Mouse (Mus musculus) bone marrow macrophage, adult 2 months (primary cell): ENCODE results near the gene Ralgps1. TPM values are rescaled to one million over a fixed set of nuclear protein-coding genes. Genes with fewer than 3 reads are reported as not detected.

Experiments
- H3K27ac ChIP-seq: 2 replicates; pipeline ENCODE4 v1.5.1; 2012; ENCODE audit warnings: low read depth, low read length; ENCODE audit not compliant: insufficient read depth
- H3K4me1 ChIP-seq: 2 replicates; pipeline ENCODE4 v1.6.1; 2012; ENCODE audit warnings: low read length; ENCODE audit not compliant: control insufficient read depth, insufficient read depth
- H3K4me3 ChIP-seq: 2 replicates; pipeline ENCODE4 v1.5.1; 2012; ENCODE audit warnings: mild to moderate bottlenecking, low read length, moderate library complexity; ENCODE audit not compliant: insufficient read depth
- CTCF ChIP-seq: IDR thresholded peaks from 2 replicates; pipeline ENCODE4 v1.5.1; 2012; ENCODE audit warnings: low read depth, mild to moderate bottlenecking, low read length, moderate library complexity
- POLR2A ChIP-seq: IDR thresholded peaks from 2 replicates; pipeline ENCODE4 v1.6.1; 2012; ENCODE audit warnings: mild to moderate bottlenecking, low read depth, low read length, borderline replicate concordance
- polyA plus RNA-seq: library from polyadenylated mRNA; stranded (reverse); fragments of >200 nt; gene quantifications from 2 replicates; pipeline ENCODE4 v1.2.4, GENCODE M21; 2012; ENCODE audit not compliant: missing spikeins, insufficient read depth, insufficient read length

Ralgps1 gene
- polyA plus RNA-seq, 1 experiment, result 7.6 TPM

- TF ChIP-seq POLR2A (no peak), CTCF (no peak)
- H3K4me1 ChIP-seq, result peaks cover 26% of the 10 kb centered on the region
- no peak overlapping the region for H3K27ac ChIP-seq
- H3K4me3 ChIP-seq, result no peak overlapping the region
Observed at GRCm38 (mm10) chr2:33173126-33173525, 198.2 kb downstream of the Ralgps1 start.

- Histone ChIP-seq H3K27ac (no peak overlapping the region), H3K4me1 (peaks cover 15% of the 10 kb centered on the region), H3K4me3 (no peak overlapping the region)
- TF ChIP-seq POLR2A (no peak), CTCF (no peak)
Observed at GRCm38 (mm10) chr2:33170777-33171565, 200.3 kb downstream of the Ralgps1 start.

- TF ChIP-seq POLR2A, result no peak
- peaks cover 12% of the 10 kb centered on the region for H3K4me1 ChIP-seq
- no peak overlapping the region for H3K4me3 ChIP-seq
- no peak overlapping the region for H3K27ac ChIP-seq
Observed at GRCm38 (mm10) chr2:33169445-33169844, 201.8 kb downstream of the Ralgps1 start.

- Histone ChIP-seq H3K4me1 (peaks cover 4% of the 10 kb centered on the region), H3K27ac (no peak overlapping the region), H3K4me3 (no peak overlapping the region)
- no peak for TF ChIP-seq POLR2A
- TF ChIP-seq CTCF, result no peak
Observed at GRCm38 (mm10) chr2:33167060-33167459, 204.2 kb downstream of the Ralgps1 start.

- no peak overlapping the region for H3K27ac ChIP-seq
- TF ChIP-seq CTCF, result no peak
- TF ChIP-seq POLR2A, result no peak
- peaks cover 4% of the 10 kb centered on the region for H3K4me1 ChIP-seq
- no peak overlapping the region for H3K4me3 ChIP-seq
Observed at GRCm38 (mm10) chr2:33165710-33166374, 205.4 kb downstream of the Ralgps1 start.

- Histone ChIP-seq H3K27ac (no peak overlapping the region), H3K4me3 (no peak overlapping the region), H3K4me1 (peaks cover 4% of the 10 kb centered on the region)
- TF ChIP-seq CTCF, result no peak
- no peak for TF ChIP-seq POLR2A
Observed at GRCm38 (mm10) chr2:33165229-33165628, 206.1 kb downstream of the Ralgps1 start.

- TF ChIP-seq CTCF (no peak), POLR2A (no peak)
- Histone ChIP-seq H3K27ac (no peak overlapping the region), H3K4me3 (no peak overlapping the region), H3K4me1 (peaks cover 4% of the 10 kb centered on the region)
Observed at GRCm38 (mm10) chr2:33164646-33165045, 206.6 kb downstream of the Ralgps1 start.

GRCm38 (mm10) chr2:33162126-33162525 is 209.2 kb downstream of the Ralgps1 start:
- no peak overlapping the region for H3K27ac ChIP-seq
- no peak overlapping the region for H3K4me3 ChIP-seq
- TF ChIP-seq CTCF (no peak), POLR2A (no peak)
- H3K4me1 ChIP-seq, result peaks cover 3% of the 10 kb centered on the region

- Histone ChIP-seq H3K4me3 (no peak overlapping the region), H3K27ac (no peak overlapping the region)
- no peak for TF ChIP-seq POLR2A
- TF ChIP-seq CTCF, result no peak
Observed at GRCm38 (mm10) chr2:33160326-33160973, 210.8 kb downstream of the Ralgps1 start.

GRCm38 (mm10) chr2:33159593-33159992 is 211.7 kb downstream of the Ralgps1 start:
- H3K27ac ChIP-seq, result no peak overlapping the region
- no peaks in the 10 kb centered on the region for H3K4me1 ChIP-seq
- no peak overlapping the region for H3K4me3 ChIP-seq
- no peak for TF ChIP-seq POLR2A
- TF ChIP-seq CTCF, result no peak

More at GRCm38 (mm10) chr2:33160326-33160973, 210.8 kb downstream of the Ralgps1 start:
- no peaks in the 10 kb centered on the region for H3K4me1 ChIP-seq
